Mouse (Mus musculus): ENCODE measurements around the gene Exoc5. TPM values are rescaled to one million over a fixed set of nuclear protein-coding genes. Genes with fewer than 3 reads are reported as not detected.

Gene Exoc5
- 51.5 TPM for total RNA-seq (2023)

DNA sequence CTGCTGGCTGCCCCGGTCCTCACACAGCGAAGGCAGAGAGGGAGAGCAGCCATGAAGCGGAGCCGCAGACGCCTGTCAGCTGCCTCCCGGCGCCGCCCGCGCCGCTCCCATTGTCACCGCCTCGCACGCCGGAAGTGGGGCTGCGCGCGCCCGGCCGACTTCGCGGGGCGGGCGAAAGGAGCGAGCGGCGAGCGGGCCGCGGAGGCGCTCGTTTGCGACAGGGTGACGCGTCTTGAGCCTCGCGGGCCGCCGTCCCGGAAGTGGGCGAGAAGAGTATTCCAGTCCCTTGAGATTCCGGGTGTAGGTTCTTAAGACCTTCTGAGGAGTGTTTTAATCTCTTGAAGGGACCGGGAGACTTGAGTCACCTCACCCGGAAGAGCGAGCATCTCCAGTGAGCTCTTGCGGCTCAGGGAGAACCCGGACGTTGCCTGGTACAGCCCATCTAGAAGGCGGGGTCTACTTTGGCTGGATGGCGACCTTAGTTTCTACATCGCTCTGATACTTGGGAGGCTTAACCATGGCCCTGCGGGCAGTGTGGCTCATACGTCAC is at the start of gene Exoc5:
Gene Exoc5, minus strand, starts transcription at position 380 of the 550 bp plus-strand sequence.

GRCm38 (mm10) chr14:49065529-49066273 is 752 bp downstream of the Exoc5 start, which contains the start of gene Ap5m1:
Gene Ap5m1 (plus strand): TSS chr14:49066097.

Other genes starting within 250 kb of the Exoc5 start
- 29.6 TPM for gene Ap5m1, start 556 bp downstream of the Exoc5 start, total RNA-seq (2023)
- gene Naa30, start 105.6 kb upstream of the Exoc5 start, total RNA-seq (2023), result 56.1 TPM
- not detected for gene ccdc198, start 178.8 kb upstream of the Exoc5 start, total RNA-seq (2023)

Measured in CD8-positive naive resting alpha-beta T cell, adult 57 days (primary cell).